Mouse (Mus musculus) induced T-regulatory cell, adult 2 months (primary cell): ENCODE results near the gene Ptpn6.
"Not testable (repeated sequence)": the region's sequence is repeated elsewhere in the genome, so short reads cannot be mapped to it uniquely, and the experiment has no call there.

Source experiments
- DNase-seq: peaks from one replicate; pipeline ENCODE4 v3.0.0-alpha.2; 2012; ENCODE audit warnings: low read depth

The Ptpn6 gene

GRCm38 (mm10) chr6:124699962-124700610 is 38.4 kb downstream of the Ptpn6 start:
- no peak for DNase-seq

- no peak for DNase-seq
These were observed 39.1 kb downstream of the Ptpn6 start for GRCm38 (mm10) chr6:124699366-124699765.

- DNase-seq = no peak
These were observed 39.8 kb downstream of the Ptpn6 start for GRCm38 (mm10) chr6:124698751-124699150.

GRCm38 (mm10) chr6:124696441-124697150 is 41.9 kb downstream of the Ptpn6 start:
- no peak for DNase-seq

- DNase-seq = no peak
These were observed 44.2 kb downstream of the Ptpn6 start for GRCm38 (mm10) chr6:124694166-124694955.

GRCm38 (mm10) chr6:124693243-124693981 is 45.1 kb downstream of the Ptpn6 start:
- DNase-seq = no peak

- DNase-seq = no peak
These were observed 48.0 kb downstream of the Ptpn6 start for GRCm38 (mm10) chr6:124690517-124690916.

GRCm38 (mm10) chr6:124689011-124689410 is 49.5 kb downstream of the Ptpn6 start:
- no peak for DNase-seq

DNA sequence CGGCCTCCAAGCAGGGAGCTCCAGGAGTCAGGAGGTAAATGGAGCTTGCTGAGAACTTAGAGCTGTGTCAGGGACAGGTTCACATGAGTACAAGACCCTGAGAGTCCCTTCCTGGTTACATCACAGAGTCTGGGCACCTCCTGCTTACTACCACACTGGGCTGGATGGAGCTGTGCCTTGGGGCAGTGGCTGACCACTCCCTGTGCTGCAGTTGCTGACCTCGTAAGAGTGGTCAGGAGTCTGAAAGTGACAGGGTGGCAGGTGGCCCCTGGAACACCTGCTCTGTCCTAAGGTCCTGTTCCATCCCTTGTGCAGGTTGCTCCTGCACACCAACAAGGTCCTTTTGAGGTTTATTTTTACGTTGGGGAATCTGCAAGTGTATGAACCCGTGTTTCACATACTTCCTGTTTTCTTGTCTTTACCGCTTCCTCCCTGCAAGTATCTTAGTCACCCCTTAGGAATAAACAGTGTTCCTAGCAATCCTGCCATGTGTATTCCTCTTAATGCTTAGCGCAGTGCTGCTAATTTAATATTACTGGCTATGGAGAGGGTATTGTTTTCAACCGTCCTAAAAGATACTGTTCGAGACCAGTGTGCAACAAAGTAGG is 50.3 kb downstream of the Ptpn6 start:
- no peak for DNase-seq

GRCm38 (mm10) chr6:124686644-124687043 is 51.9 kb downstream of the Ptpn6 start:
- not testable (repeated sequence) for DNase-seq

- no peak for DNase-seq
These were observed 52.7 kb downstream of the Ptpn6 start for GRCm38 (mm10) chr6:124685606-124686386.

GRCm38 (mm10) chr6:124683591-124684417 is 54.7 kb downstream of the Ptpn6 start:
- DNase-seq = peak; percentile 33

- not testable (repeated sequence) for DNase-seq
These were observed 56.2 kb downstream of the Ptpn6 start for GRCm38 (mm10) chr6:124682291-124682690.

GRCm38 (mm10) chr6:124679486-124679885 is 59.0 kb downstream of the Ptpn6 start:
- no peak for DNase-seq

DNA sequence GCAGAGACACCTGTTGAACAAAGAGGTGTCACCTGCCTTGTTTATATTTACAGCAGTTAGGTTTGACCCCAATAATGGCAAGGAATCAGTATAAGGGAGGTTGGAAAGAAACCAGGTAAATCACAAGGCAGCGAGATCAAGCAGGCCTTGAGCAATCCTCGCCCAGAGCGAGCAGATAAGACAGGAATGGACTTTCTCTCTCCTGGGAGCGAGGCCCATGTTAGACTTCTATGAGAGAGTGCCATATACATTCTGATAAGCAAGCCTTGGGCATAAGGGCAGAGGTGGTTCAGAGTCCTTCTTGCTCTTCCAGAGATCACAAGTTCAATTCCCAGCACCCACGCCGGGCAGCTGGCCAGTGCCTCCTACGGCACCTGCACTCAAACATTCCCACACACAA is 59.7 kb downstream of the Ptpn6 start:
- DNase-seq = no peak

GRCm38 (mm10) chr6:124676171-124676570 is 62.3 kb downstream of the Ptpn6 start:
- DNase-seq = no peak

GRCm38 (mm10) chr6:124674591-124674990 is 63.9 kb downstream of the Ptpn6 start:
- DNase-seq = no peak

GRCm38 (mm10) chr6:124673619-124674018 is 64.9 kb downstream of the Ptpn6 start:
- DNase-seq = no peak

DNA sequence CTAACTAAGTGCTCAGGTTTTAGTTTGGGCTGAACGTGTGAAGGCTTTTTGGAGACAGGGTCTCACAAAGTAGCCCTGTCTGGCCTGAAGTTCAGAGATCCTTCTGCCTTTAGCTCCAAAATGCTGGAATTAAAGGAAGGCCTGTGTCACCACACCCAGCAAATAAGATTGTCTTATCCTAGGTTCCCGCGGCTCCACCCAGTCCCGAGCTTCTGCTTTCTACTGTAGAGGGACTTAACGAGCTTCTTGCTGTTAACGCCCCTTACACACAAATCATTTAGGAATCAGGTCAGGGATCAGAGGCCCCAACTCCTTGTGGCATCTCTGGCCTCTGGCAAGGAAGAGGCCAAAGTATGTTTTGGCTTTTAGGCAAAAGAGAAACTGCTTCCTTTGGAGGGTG is 66.4 kb downstream of the Ptpn6 start:
- DNase-seq = no peak
